9 mouse cellular contexts compared by ENCODE assay signal in genomic region chr19:61151701-61152420, GRCm38 (mm10). TPM values are rescaled to one million over a fixed set of nuclear protein-coding genes. Genes with fewer than 3 reads are reported as not detected.
DNase-seq lines count a peak whose midpoint lies in the region; ATAC-seq and TF ChIP-seq lines count a peak whose summit lies in the region.
"Had no signal": no experiment of that assay in that cellular context is flagged by ENCODE, and none has a peak within 500 bp of the region (broad histone marks: within the 10 kb centered on the region; RNA-seq: fewer than 3 reads in every experiment).

No protein-coding gene starts in this region.

- no peak for TF ChIP-seq CTCF in G1E (IDR thresholded peaks at IDR 0.05; ENCODE audit: low read depth, low read length)
- TF ChIP-seq CTCF in kidney, postnatal 0 days (IDR thresholded peaks at IDR 0.05; ENCODE audit: low read depth) = no peak

- H3K9ac ChIP-seq in kidney, postnatal 0 days (ENCODE audit: low read depth, low read length) = peak overlapping the region; percentile 52

- H3K36me3 ChIP-seq in G1E (replicated peaks) = no peaks in the 10 kb centered on the region
- no peaks in the 10 kb centered on the region for H3K36me3 ChIP-seq in forebrain, embryonic 10.5 days (replicated peaks)
- H3K36me3 ChIP-seq in kidney, postnatal 0 days (ENCODE audit: insufficient read depth, low read length) = no peaks in the 10 kb centered on the region

- no peak overlapping the region for H3K4me3 ChIP-seq in G1E (ENCODE audit: low read depth, low read length)
- H3K4me3 ChIP-seq in forebrain, embryonic 10.5 days = peak overlapping the region; percentile 58
- H3K4me3 ChIP-seq in kidney, postnatal 0 days (replicated peaks; ENCODE audit: low read depth, low read length) = peak overlapping the region; percentile 40

- peak overlapping the region; percentile 79 for H3K27ac ChIP-seq in forebrain, embryonic 10.5 days
- H3K27ac ChIP-seq in kidney, postnatal 0 days = peak overlapping the region; percentile 47; the same call in 1 of the 2 replicates

- peak; percentile 60; the same call in 1 of the 2 replicates for ATAC-seq in G1E (ENCODE audit: extremely low read depth, insufficient number of reproducible peaks, low FRiP score, poor library complexity, severe bottlenecking)
- ATAC-seq in kidney, postnatal 0 days (replicated peaks; ENCODE audit: low FRiP score, low read depth) = peak; percentile 77

- H3K9me3 ChIP-seq in G1E (replicated peaks) = no peaks in the 10 kb centered on the region
- no peaks in the 10 kb centered on the region; the same call in 1 of the 2 replicates for H3K9me3 ChIP-seq in forebrain, embryonic 10.5 days
- H3K9me3 ChIP-seq in kidney, postnatal 0 days (replicated peaks; ENCODE audit: low read length) = no peaks in the 10 kb centered on the region

- DNase-seq in adrenal gland, adult 2 months = peak; percentile 41
- DNase-seq in adrenal gland, postnatal 4 days (ENCODE audit: low spot score in 2 of 2) = no peak
- no peak for DNase-seq in G1E (ENCODE audit: low spot score)
- DNase-seq in forebrain, embryonic 10.5 days (ENCODE audit: extremely low spot score, low spot score) = peak; percentile 41
- peak; percentile 23 for DNase-seq in kidney, postnatal 0 days (ENCODE audit: low spot score)
- DNase-seq in lung, postnatal 36 days = peak; percentile 58
- DNase-seq in spleen, adult 12 weeks (ENCODE audit: low spot score) = peak; percentile 9
- no peak for DNase-seq in gastrocnemius, postnatal 25 days

- H3K4me2 ChIP-seq in kidney, postnatal 0 days (ENCODE audit: low read length) = peak overlapping the region; percentile 83

- 8% methylated on average over 27 of the region's 27 CpGs for WGBS in forebrain, embryonic 10.5 days
- WGBS in kidney, postnatal 0 days = 2% methylated on average over 27 of the region's 27 CpGs

- H3K27me3 ChIP-seq in G1E (ENCODE audit: insufficient read depth, low read length) = peaks cover 7% of the 10 kb centered on the region; the same call in 1 of the 2 replicates
- peaks cover 19% of the 10 kb centered on the region for H3K27me3 ChIP-seq in forebrain, embryonic 10.5 days (ENCODE audit: poor library complexity, severe bottlenecking)
- no peaks in the 10 kb centered on the region for H3K27me3 ChIP-seq in kidney, postnatal 0 days (ENCODE audit: insufficient read depth, low read length)

- H3K4me1 ChIP-seq in G1E (ENCODE audit: insufficient read depth, low read depth, low read length) = no peaks in the 10 kb centered on the region
- H3K4me1 ChIP-seq in forebrain, embryonic 10.5 days = peaks cover 12% of the 10 kb centered on the region
- no peaks in the 10 kb centered on the region for H3K4me1 ChIP-seq in kidney, postnatal 0 days (replicated peaks; ENCODE audit: insufficient read depth, low read length)

RNA-seq across cellular contexts. Expression of gene Zfp950, which starts 11.2 kb away (rescaled TPM):
- total RNA-seq in adrenal gland, adult 2 months (2021) = 10 to 100 TPM; 33.4 to 39.3 TPM
- 2.0 and 2.4 TPM in 2 replicates for polyA plus RNA-seq in adrenal gland, adult 2 months (2012; rRNA removed)
- total RNA-seq in adrenal gland, postnatal 4 days (2021) = 10 to 100 TPM; 34.1 to 44.4 TPM
- total RNA-seq in G1E (2014; fragmentation: Nextera tagmentation) = 37.9 and 49.1 TPM in 2 replicates
- 28.8 and 33.0 TPM in 2 replicates for total RNA-seq in G1E (2017)
- 0.18 and 0.26 TPM in 2 replicates for polyA plus RNA-seq in G1E (2012)
- polyA plus RNA-seq in forebrain, embryonic 10.5 days (2016; fragmentation: Nextera tagmentation; extraction: Ambion mirVana) = 21.8 and 29.7 TPM in 2 replicates
- 27.3 and 32.8 TPM in 2 replicates for polyA plus RNA-seq in kidney, postnatal 0 days (2015; fragmentation: Nextera tagmentation; extraction: Ambion mirVana)
- total RNA-seq in gastrocnemius, postnatal 25 days (2021) = 1 to 10 TPM; 7.0 to 8.5 TPM

RNA-seq across cellular contexts. Expression of gene Gm7102, which starts 24.2 kb away (rescaled TPM):
- not detected for total RNA-seq in adrenal gland, adult 2 months (2021)
- not detected in 2 replicates for polyA plus RNA-seq in adrenal gland, adult 2 months (2012; rRNA removed)
- total RNA-seq in adrenal gland, postnatal 4 days (2021) = under 1 TPM; 0.54 to 0.62 TPM
- not detected in 2 replicates for total RNA-seq in G1E (2014; fragmentation: Nextera tagmentation)
- 0.11 and 0.23 TPM in 2 replicates for total RNA-seq in G1E (2017)
- polyA plus RNA-seq in G1E (2012) = 0.04 and 0.14 TPM in 2 replicates
- 0.11 and 0.19 TPM in 2 replicates for polyA plus RNA-seq in forebrain, embryonic 10.5 days (2016; fragmentation: Nextera tagmentation; extraction: Ambion mirVana)
- polyA plus RNA-seq in kidney, postnatal 0 days (2015; fragmentation: Nextera tagmentation; extraction: Ambion mirVana) = 0.13 and 0.15 TPM in 2 replicates
- total RNA-seq in gastrocnemius, postnatal 25 days (2021) = not detected
- total RNA-seq: left cerebral cortex, postnatal 36 days had no signal

RNA-seq across cellular contexts. Expression of gene Gm6020, which starts 31.8 kb away (rescaled TPM):
- not detected for total RNA-seq in adrenal gland, adult 2 months (2021)
- not detected in 2 replicates for polyA plus RNA-seq in adrenal gland, adult 2 months (2012; rRNA removed)
- total RNA-seq in adrenal gland, postnatal 4 days (2021) = not detected
- total RNA-seq in G1E (2014; fragmentation: Nextera tagmentation) (not detected in 2 replicates), G1E (2017) (not detected in 2 replicates)
- not detected in 2 replicates for polyA plus RNA-seq in G1E (2012)
- polyA plus RNA-seq in forebrain, embryonic 10.5 days (2016; fragmentation: Nextera tagmentation; extraction: Ambion mirVana) = not detected in 2 replicates
- not detected in 2 replicates for polyA plus RNA-seq in kidney, postnatal 0 days (2015; fragmentation: Nextera tagmentation; extraction: Ambion mirVana)
- not detected for total RNA-seq in gastrocnemius, postnatal 25 days (2021)
- total RNA-seq: left cerebral cortex, postnatal 36 days had no signal

Comparison
In these comparisons a context has a peak if more than half of its experiments do, and no peak if none do; other contexts are left out.
1. DNase-seq: peak in adrenal gland, adult 2 months (single experiment), forebrain, embryonic 10.5 days (single experiment), kidney, postnatal 0 days (single experiment), lung, postnatal 36 days (single experiment) and spleen, adult 12 weeks (single experiment); none in adrenal gland, postnatal 4 days (0 of 2), G1E (single experiment) and gastrocnemius, postnatal 25 days (single experiment).